Mouse (Mus musculus) kidney, embryonic 16.5 days (tissue): ENCODE measurements at regions not wholly inside any gene's neighbourhood (a gene's known extent, or its start where the extent isn't known, plus 50 kb on each side); places are given as distances from the start of the nearest gene placed in this dataset.

Source experiments
- ATAC-seq: fragments of 200-750 bp; cut with Nextera tagmentation; 2 replicates; pipeline ENCODE4 v1.8.0; 2017; ENCODE audit warnings: moderate TSS enrichment; ENCODE audit not compliant: low FRiP score, low TSS enrichment
- H3K27ac ChIP-seq: fragments of 300-500 bp; sonication (generic); 2 replicates; pipeline ENCODE4 v1.5.1; 2014; ENCODE audit warnings: low read length
- H3K27me3 ChIP-seq: fragments of 300-500 bp; sonication (generic); 2 replicates; pipeline ENCODE4 v1.6.1; 2014; ENCODE audit warnings: low read length, control low read depth, mixed read lengths; ENCODE audit not compliant: insufficient read depth
- H3K36me3 ChIP-seq: fragments of 300-500 bp; sonication (generic); 2 replicates; pipeline ENCODE4 v1.6.1; 2014; ENCODE audit warnings: low read length, control low read depth, mixed read lengths; ENCODE audit not compliant: insufficient read depth
- H3K4me1 ChIP-seq: fragments of 300-500 bp; sonication (generic); 2 replicates; pipeline ENCODE4 v1.6.1; 2014; ENCODE audit warnings: low read length, control low read depth, mixed read lengths; ENCODE audit not compliant: insufficient read depth
- H3K4me2 ChIP-seq: fragments of 300-500 bp; sonication (generic); replicated peaks from 2 replicates; pipeline ENCODE4 v1.6.1; 2014; ENCODE audit warnings: low read depth, low read length
- H3K4me3 ChIP-seq: fragments of 300-500 bp; sonication (generic); 2 replicates; pipeline ENCODE4 v1.5.1; 2014; ENCODE audit warnings: mild to moderate bottlenecking, low read length
- H3K9ac ChIP-seq: fragments of 300-500 bp; sonication (generic); replicated peaks from 2 replicates; pipeline ENCODE4 v1.6.1; 2014; ENCODE audit warnings: low read length
- H3K9me3 ChIP-seq: fragments of 300-500 bp; sonication (generic); 2 replicates; pipeline ENCODE4 v1.6.1; 2016; ENCODE audit warnings: low read length, control low read depth
- WGBS: fragments of 180-500 bp; shearing (Covaris S2); extraction: QIAGEN DNeasy Blood & Tissue Kit; methylation state at CpG from one replicate; pipeline ENCODE4 v1.1.7; 2014; 5-methylcytosine and 5-hydroxymethylcytosine counted together

DNA sequence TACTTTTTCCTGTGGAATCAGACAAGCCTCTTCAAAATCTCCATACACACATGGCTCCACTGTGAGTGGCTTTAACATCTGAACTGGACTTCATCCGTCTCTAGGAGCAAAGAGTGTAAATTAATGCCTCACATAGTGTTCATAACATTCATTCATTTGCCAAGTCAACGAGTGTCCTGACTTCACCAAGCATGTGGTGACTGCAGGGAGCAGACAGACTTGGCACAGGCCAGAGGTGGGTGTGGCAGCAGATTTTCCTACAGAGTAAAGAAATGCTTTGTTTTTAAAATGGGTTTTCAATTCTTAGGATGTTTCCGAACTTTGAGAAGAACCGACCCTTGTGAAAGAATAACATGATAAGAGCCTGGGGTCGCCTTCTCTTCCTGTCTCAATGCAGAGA lies 183.6 kb upstream of the Zfp462 start:
- ATAC-seq, result no peak
- H3K9ac ChIP-seq, result no peak overlapping the region
- WGBS, result 53% methylated on average over 5 of the region's 5 CpGs
- H3K4me1 ChIP-seq, result peaks cover 9% of the 10 kb centered on the region
- H3K4me3 ChIP-seq, result no peak overlapping the region
- H3K27me3 ChIP-seq, result no peaks in the 10 kb centered on the region
- no peak overlapping the region for H3K4me2 ChIP-seq
- no peaks in the 10 kb centered on the region for H3K36me3 ChIP-seq
- H3K9me3 ChIP-seq, result no peaks in the 10 kb centered on the region
- H3K27ac ChIP-seq, result no peak overlapping the region

DNA sequence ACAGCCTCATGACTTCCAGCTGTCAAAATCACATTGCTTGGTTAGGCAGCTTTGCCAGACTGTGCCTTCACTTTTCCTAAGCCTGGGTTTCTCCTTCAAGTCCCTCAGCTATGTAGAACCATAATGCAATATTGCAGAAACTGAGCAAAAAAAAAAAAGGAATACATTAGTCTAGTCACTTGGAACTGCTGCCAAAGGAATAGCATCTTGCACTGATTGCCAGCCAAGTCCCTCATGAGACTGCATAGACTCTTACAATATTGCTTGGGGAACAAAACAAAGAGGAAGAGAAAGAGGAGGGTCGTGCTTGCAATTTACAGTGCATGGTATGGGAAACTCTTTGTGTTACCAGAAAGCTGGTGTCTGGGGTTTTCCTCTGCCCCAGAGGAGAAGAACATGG lies 179.8 kb upstream of the Zfp462 start:
- no peak for ATAC-seq
- Histone ChIP-seq H3K4me3 (no peak overlapping the region), H3K27ac (no peak overlapping the region), H3K4me2 (no peak overlapping the region), H3K9me3 (no peaks in the 10 kb centered on the region), H3K4me1 (no peaks in the 10 kb centered on the region), H3K36me3 (no peaks in the 10 kb centered on the region), H3K9ac (no peak overlapping the region), H3K27me3 (no peaks in the 10 kb centered on the region)
- WGBS, result 81% methylated on average over 1 of the region's 1 CpGs

DNA sequence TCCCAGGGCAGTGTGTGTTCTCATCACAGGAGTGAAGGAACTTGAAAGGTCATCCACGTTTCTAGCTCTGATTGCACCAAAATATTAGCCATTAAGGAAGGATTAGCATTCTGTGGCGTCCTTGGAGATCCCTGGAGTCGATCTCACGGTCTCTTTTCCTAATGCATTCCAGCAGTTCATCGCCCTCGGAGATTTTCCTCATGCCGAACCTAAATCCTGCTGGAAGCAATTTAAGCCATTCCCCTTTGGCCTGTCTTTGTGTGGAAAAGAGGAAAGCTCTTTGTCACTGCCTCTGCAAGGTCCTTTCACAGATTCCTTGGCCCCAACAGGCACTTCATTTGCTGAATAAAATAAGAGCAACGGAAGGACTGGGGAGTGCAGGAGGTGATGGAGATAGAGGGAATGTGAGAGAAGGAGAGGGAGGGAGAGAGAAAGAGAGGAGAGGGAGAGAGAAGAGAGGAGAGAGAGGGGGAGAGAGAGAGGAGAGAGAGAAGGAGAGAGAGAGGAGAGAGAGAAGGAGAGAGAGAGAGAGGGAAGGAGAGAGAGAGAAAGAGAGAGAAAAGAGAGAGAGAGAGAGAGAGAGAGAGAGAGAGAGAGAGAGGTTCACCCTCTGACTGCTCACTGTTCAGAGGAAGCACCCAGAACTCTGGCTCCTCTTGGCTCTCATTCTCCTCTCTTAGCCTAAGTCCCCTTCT lies 177.2 kb upstream of the Zfp462 start:
- ATAC-seq, result no peak
- H3K27ac ChIP-seq, result no peak overlapping the region
- H3K9ac ChIP-seq, result no peak overlapping the region
- H3K9me3 ChIP-seq, result no peaks in the 10 kb centered on the region
- H3K4me2 ChIP-seq, result no peak overlapping the region
- no peak overlapping the region for H3K4me3 ChIP-seq
- WGBS, result 65% methylated on average over 8 of the region's 8 CpGs
- no peaks in the 10 kb centered on the region for H3K36me3 ChIP-seq
- H3K4me1 ChIP-seq, result no peaks in the 10 kb centered on the region
- H3K27me3 ChIP-seq, result no peaks in the 10 kb centered on the region

DNA sequence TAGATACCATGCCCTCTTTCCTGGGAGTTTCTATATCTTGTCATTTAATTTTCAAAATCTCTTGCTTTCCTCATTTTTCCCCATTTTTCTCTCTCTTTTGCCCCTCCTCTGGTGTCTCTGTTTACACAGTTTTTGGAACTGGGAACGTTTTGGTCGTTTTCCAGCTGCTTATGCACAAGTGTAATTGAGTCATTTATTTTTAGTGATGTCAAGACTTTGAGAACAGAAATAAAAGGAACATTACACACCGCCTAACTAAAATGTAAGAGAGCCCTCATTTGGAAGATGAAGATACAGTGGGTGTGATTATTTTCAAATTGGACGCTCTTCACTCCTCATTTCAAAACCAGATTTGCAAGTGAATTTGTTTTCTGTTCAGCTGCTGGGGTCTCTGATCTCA lies 176.0 kb upstream of the Zfp462 start:
- whole genome bisulfite sequencing, result 55% methylated on average over 4 of the region's 4 CpGs
- no peak overlapping the region for H3K9ac ChIP-seq
- H3K4me1 ChIP-seq, result no peaks in the 10 kb centered on the region
- no peaks in the 10 kb centered on the region for H3K27me3 ChIP-seq
- H3K27ac ChIP-seq, result no peak overlapping the region
- H3K4me2 ChIP-seq, result no peak overlapping the region
- H3K4me3 ChIP-seq, result no peak overlapping the region
- no peaks in the 10 kb centered on the region for H3K36me3 ChIP-seq
- no peak for ATAC-seq
- H3K9me3 ChIP-seq, result no peaks in the 10 kb centered on the region

DNA sequence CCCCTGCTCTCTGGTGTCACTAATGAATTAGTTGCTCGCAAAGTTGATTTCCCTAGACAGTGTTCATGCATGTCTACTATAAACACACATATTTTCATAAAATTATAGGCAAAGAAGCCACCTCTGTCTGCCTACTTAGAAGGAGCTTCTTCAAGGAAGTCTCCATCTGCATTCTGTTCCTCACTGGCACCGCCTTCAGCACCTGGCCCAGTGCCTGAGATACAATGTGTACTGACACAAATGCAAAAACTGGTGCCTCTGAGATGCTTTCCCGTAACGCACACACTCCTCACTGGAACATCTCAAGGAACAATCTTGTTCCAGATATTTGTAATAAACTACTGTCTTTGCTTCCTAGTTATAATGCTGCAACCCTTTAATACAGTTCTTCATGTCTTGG lies 170.8 kb upstream of the Zfp462 start:
- Histone ChIP-seq H3K27ac (no peak overlapping the region), H3K36me3 (no peaks in the 10 kb centered on the region), H3K4me3 (no peak overlapping the region), H3K4me1 (no peaks in the 10 kb centered on the region), H3K9me3 (no peaks in the 10 kb centered on the region), H3K4me2 (no peak overlapping the region), H3K9ac (no peak overlapping the region), H3K27me3 (no peaks in the 10 kb centered on the region)
- 83% methylated on average over 4 of the region's 4 CpGs for WGBS
- ATAC-seq, result no peak

DNA sequence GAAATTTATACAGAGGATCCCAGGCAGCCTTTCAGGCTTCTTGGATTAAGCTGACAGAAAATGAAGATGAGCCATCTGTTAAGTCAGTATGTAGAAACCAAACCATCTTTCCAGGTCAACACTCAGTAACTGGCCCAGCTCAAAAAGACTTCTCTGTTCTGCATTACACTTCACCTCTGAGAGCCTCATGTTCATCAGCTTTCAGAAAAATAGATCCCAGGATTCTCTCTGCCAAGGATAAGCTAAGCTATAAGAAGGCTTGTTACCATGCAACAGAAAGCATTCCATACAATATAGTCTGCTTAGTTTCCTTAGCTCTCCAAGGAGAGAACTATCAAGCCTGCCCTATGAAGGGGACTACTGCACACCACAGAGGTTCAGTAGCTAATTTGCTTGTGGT lies 170.1 kb upstream of the Zfp462 start:
- no peak overlapping the region for H3K4me2 ChIP-seq
- no peaks in the 10 kb centered on the region for H3K27me3 ChIP-seq
- no peaks in the 10 kb centered on the region for H3K4me1 ChIP-seq
- no peaks in the 10 kb centered on the region for H3K9me3 ChIP-seq
- no peak overlapping the region for H3K27ac ChIP-seq
- H3K9ac ChIP-seq, result no peak overlapping the region
- no peak overlapping the region for H3K4me3 ChIP-seq
- H3K36me3 ChIP-seq, result no peaks in the 10 kb centered on the region
- ATAC-seq, result no peak

DNA sequence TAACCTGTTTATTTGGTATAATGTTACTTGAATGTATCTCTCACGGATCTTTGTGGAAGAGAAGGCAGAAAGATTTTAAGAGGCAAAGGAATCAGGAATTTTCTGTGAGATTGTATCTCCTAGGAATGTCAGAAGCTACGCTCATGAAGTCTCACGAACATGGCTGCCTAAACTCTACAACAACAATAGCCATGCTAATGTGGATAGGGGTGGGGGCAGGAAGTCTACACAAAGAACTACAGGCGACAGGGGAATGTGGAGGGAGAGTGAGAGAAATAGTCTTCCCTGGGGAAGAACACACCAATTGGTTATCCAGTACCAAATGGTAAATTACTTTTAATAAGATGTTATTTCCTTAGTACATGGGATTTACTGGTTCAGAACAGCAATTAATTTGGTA lies 164.3 kb upstream of the Zfp462 start:
- Histone ChIP-seq H3K4me2 (no peak overlapping the region), H3K36me3 (no peaks in the 10 kb centered on the region), H3K4me3 (no peak overlapping the region), H3K4me1 (no peaks in the 10 kb centered on the region), H3K27me3 (no peaks in the 10 kb centered on the region), H3K27ac (no peak overlapping the region), H3K9ac (no peak overlapping the region), H3K9me3 (no peaks in the 10 kb centered on the region)
- no peak for ATAC-seq
- WGBS, result 55% methylated on average over 4 of the region's 4 CpGs

DNA sequence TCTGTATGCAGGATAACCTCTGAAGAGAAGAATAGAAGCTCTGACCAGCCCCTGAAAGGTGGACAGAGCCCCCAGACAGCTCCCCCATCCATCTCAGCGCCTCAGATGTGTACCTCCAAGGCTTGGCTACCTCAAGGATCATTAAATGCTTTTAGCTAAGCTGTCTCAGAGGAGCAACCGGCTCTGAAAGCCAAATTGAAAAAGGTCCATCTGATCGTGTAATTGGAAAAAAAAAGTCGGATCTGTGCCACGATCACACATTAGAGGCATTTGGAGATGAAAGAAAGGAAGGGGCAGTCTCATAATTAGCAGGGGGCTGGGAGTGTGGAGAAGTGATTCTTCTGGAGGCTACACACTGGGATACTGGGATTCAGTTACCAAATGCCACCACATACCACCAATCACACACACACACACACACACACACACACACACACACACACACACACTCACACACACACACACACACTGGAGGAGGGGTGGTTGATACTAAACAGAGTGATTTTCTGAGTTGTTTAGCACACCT lies 153.6 kb upstream of the Zfp462 start:
- no peaks in the 10 kb centered on the region for H3K36me3 ChIP-seq
- no peaks in the 10 kb centered on the region for H3K27me3 ChIP-seq
- no peak overlapping the region for H3K4me3 ChIP-seq
- no peak overlapping the region for H3K27ac ChIP-seq
- H3K4me1 ChIP-seq, result no peaks in the 10 kb centered on the region
- 64% methylated on average over 5 of the region's 5 CpGs for WGBS
- H3K9ac ChIP-seq, result no peak overlapping the region
- no peaks in the 10 kb centered on the region for H3K9me3 ChIP-seq
- no peak overlapping the region for H3K4me2 ChIP-seq
- ATAC-seq, result no peak

DNA sequence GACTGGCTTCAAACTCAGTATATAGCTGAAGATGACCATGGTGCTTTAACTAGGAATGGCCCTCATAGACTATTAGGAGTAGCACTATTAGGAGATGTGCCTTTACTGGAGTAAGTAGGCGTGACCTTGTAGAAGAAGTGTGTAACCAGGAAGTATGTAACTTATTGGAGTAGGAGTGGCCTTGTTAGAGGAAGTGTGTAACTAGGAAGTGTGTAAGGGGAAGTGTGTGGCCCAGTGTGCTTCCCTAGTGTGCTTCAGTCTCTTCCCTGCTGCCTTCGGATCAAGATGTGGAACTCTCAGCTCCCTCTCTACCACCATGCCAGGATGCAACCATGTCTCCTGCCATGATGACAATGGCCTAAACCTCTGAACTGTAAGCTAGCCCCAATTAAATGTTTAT lies 151.0 kb upstream of the Zfp462 start:
- Histone ChIP-seq H3K4me2 (no peak overlapping the region), H3K4me1 (no peaks in the 10 kb centered on the region), H3K9ac (no peak overlapping the region), H3K4me3 (no peak overlapping the region), H3K27ac (no peak overlapping the region), H3K36me3 (no peaks in the 10 kb centered on the region), H3K9me3 (no peaks in the 10 kb centered on the region), H3K27me3 (no peaks in the 10 kb centered on the region)
- ATAC-seq, result no peak
- 96% methylated on average over 2 of the region's 2 CpGs for WGBS

DNA sequence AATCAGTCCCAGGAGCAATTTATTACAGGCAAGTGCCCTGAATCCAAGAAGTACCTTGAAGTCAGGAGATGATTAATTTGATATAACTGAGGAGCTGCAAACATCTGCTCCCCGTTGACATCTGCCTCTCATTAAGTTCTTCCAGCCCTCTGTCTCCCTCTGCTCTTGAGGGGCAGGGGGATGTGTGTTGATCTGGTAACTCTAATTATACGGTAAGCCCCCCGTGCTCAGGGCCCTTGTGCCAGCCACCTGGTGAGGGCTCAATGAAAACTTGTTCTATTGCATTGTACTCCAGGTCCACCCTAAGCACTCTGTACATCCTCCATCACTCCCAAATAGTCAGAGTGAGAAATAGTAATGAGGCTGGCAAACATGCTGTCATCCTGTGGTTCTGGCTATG lies 149.6 kb upstream of the Zfp462 start:
- WGBS, result 68% methylated on average over 3 of the region's 3 CpGs
- Histone ChIP-seq H3K36me3 (no peaks in the 10 kb centered on the region), H3K4me3 (no peak overlapping the region), H3K9me3 (no peaks in the 10 kb centered on the region), H3K4me2 (no peak overlapping the region), H3K27me3 (no peaks in the 10 kb centered on the region), H3K9ac (no peak overlapping the region), H3K27ac (no peak overlapping the region), H3K4me1 (no peaks in the 10 kb centered on the region)
- no peak for ATAC-seq
